8 mouse cellular contexts compared by ENCODE assay signal in genomic region chr8:6043939-6044577, GRCm38 (mm10).
A peak's percentile ranks its signal among the peaks of the same experiment; 100 is the strongest.
DNase-seq lines count a peak whose midpoint lies in the region; ATAC-seq lines count a peak whose summit lies in the region.
"Had no signal": no experiment of that assay in that cellular context is flagged by ENCODE, and none has a peak within 500 bp of the region (broad histone marks: within the 10 kb centered on the region; RNA-seq: fewer than 3 reads in every experiment).

No protein-coding gene starts in this region.

- peak; percentile 0 to 16 for DNase-seq in adrenal gland, postnatal 36 days
- DNase-seq in cerebellum, postnatal 10 days = peak; percentile 81 to 85
- peak; percentile 39 to 77 for DNase-seq in frontal cortex, adult 2 months (ENCODE audit: extremely low spot score in 1 of 2, low spot score in 1 of 2)
- peak; percentile 33 for DNase-seq in limb, embryonic 11.5 days (ENCODE audit: low spot score)
- peak; percentile 81 for DNase-seq in retina, embryonic 14.5 days (ENCODE audit: low spot score)
- DNase-seq in thymus, postnatal 14 days = no peak

- no peaks in the 10 kb centered on the region for H3K36me3 ChIP-seq in kidney, embryonic 16.5 days (ENCODE audit: insufficient read depth, low read length)
- no peaks in the 10 kb centered on the region for H3K36me3 ChIP-seq in limb, embryonic 11.5 days (ENCODE audit: control insufficient read depth, insufficient read depth, low read length)
- H3K36me3 ChIP-seq: embryonic facial prominence, embryonic 13.5 days had no signal

- no peaks in the 10 kb centered on the region for H3K27me3 ChIP-seq in kidney, embryonic 16.5 days (ENCODE audit: insufficient read depth, low read length)
- H3K27me3 ChIP-seq in limb, embryonic 11.5 days (ENCODE audit: control insufficient read depth, insufficient read depth, low read length) = no peaks in the 10 kb centered on the region
- H3K27me3 ChIP-seq: embryonic facial prominence, embryonic 13.5 days had no signal

- WGBS in kidney, embryonic 16.5 days = 23% methylated on average over 5 of the region's 5 CpGs
- whole genome bisulfite sequencing in limb, embryonic 11.5 days = 34% methylated on average over 5 of the region's 5 CpGs

- no peaks in the 10 kb centered on the region for H3K9me3 ChIP-seq in kidney, embryonic 16.5 days (ENCODE audit: low read length)
- H3K9me3 ChIP-seq in limb, embryonic 11.5 days (ENCODE audit: control insufficient read depth, low read length) = no peaks in the 10 kb centered on the region
- H3K9me3 ChIP-seq: embryonic facial prominence, embryonic 13.5 days had no signal

- ATAC-seq in kidney, embryonic 16.5 days (ENCODE audit: low FRiP score, low TSS enrichment) = peak; percentile 87
- ATAC-seq in limb, embryonic 11.5 days (ENCODE audit: insufficient number of reproducible peaks, low FRiP score, low TSS enrichment, low read depth) = no peak

- H3K4me1 ChIP-seq in kidney, embryonic 16.5 days (ENCODE audit: insufficient read depth, low read length) = no peaks in the 10 kb centered on the region
- no peaks in the 10 kb centered on the region for H3K4me1 ChIP-seq in limb, embryonic 11.5 days (ENCODE audit: control insufficient read depth, insufficient read depth, low read length)
- H3K4me1 ChIP-seq: embryonic facial prominence, embryonic 13.5 days had no signal

- H3K4me2 ChIP-seq in kidney, embryonic 16.5 days (replicated peaks; ENCODE audit: low read depth, low read length) = no peak overlapping the region
- no peak overlapping the region for H3K4me2 ChIP-seq in limb, embryonic 11.5 days (ENCODE audit: low read depth, severe bottlenecking)
- H3K4me2 ChIP-seq: embryonic facial prominence, embryonic 13.5 days had no signal

- H3K9ac ChIP-seq in kidney, embryonic 16.5 days (replicated peaks; ENCODE audit: low read length) = no peak overlapping the region
- H3K9ac ChIP-seq in limb, embryonic 11.5 days (ENCODE audit: low read length) = no peak overlapping the region
- H3K9ac ChIP-seq: embryonic facial prominence, embryonic 13.5 days had no signal

- H3K4me3 ChIP-seq in kidney, embryonic 16.5 days (ENCODE audit: low read length) = no peak overlapping the region
- no peak overlapping the region for H3K4me3 ChIP-seq in limb, embryonic 11.5 days (ENCODE audit: low read depth, low read length)
- H3K4me3 ChIP-seq: embryonic facial prominence, embryonic 13.5 days had no signal

- no peak overlapping the region for H3K27ac ChIP-seq in kidney, embryonic 16.5 days (ENCODE audit: low read length)
- no peak overlapping the region for H3K27ac ChIP-seq in limb, embryonic 11.5 days (replicated peaks; ENCODE audit: low read depth, low read length)
- H3K27ac ChIP-seq: embryonic facial prominence, embryonic 13.5 days had no signal
